Mouse (Mus musculus): ENCODE measurements around the gene Gm10770.
"Not testable (repeated sequence)": the region's sequence is repeated elsewhere in the genome, so short reads cannot be mapped to it uniquely, and the experiment has no call there.

Gm10770 gene

GRCm38 (mm10) chr2:150179579-150179978 is at the start of gene Gm10770:
Gm10770 (minus strand) TSS chr2:150179679.
- not testable (repeated sequence) for DNase-seq (ENCODE audit: extremely low spot score)

- DNase-seq (ENCODE audit: extremely low spot score), result not testable (repeated sequence)
Measured at GRCm38 (mm10) chr2:150223263-150223662, 43.8 kb upstream of the Gm10770 start.

DNA sequence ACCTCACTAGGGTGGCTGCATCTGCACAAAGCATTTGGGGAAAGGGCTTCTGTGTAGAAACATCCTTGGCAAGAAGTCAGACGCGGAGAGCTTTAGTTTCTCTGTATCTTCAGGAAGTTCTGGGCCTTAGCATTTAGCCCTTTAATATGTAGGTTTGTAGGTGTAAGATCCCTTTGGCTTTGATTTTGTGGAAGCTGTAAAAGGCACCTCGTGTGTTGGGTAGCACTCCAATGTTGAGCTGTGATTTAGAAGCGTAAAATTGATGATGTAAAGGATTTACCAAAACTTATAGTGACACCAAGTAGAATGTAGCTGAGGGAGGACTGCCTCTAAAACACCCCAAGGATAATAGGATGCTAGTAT is 38.9 kb upstream of the Gm10770 start:
- not testable (repeated sequence) for DNase-seq (ENCODE audit: extremely low spot score)

DNA sequence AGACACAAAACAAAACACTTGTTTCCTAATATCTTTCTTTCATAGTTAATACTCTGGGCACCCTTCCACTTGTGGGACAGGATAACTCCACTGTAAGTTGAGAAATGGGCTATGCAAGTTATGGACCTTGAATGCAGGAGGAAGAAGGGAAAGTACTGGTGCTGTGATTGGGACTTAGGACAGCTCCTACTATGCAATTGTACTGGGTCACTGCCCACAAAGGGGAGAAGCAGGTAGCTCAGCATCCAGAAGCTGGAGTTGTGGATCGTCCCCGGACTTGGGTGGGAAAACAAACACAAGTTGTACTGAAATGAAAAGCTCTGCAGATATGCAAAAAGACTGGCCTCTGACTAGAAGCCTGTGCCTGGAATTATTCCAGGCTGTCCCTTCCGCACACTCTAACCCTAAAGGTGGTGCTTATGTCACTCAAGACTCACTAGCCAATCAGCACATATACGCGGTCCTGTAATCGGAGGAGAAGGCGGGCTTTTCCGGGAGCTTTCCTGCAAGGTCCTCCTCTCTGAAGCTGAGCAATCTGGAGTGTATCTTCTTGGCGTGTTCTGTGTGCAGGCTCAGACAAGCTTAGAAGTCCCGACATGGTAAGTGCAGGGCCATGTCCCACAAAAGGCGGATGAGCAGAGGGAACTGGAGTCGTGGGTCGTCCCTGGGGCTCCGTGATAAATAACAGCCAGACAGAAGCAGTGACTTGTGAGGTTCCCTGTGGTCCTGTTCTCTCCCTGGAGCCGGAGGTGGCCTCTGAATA is 38.3 kb upstream of the Gm10770 start, which contains the start of gene Zfp937:
Zfp937 (plus strand) TSS at position 474 of the 763 bp plus-strand sequence.
- peak; percentile 58 for DNase-seq (ENCODE audit: extremely low spot score)

DNA sequence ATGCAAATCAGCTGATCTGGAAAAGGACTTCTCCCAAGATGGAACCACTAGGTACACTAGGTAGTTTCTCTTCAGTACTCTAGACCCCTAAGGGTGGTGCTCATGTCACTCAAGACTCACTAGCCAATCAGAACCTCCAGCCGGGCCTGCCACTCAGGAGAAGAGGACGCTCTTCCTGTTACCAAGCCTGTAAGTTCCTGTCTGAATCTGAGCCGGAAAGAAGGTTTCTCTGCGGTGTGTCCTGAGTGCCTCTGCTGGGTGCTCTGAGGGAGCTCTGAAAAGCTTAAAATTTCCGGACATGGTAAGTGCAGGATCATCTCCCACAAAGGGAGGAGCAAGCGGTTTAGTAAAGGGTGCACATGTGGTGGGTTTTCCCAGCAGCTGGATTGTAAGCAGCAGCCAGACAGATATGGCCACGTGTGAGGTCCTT is 2.1 kb upstream of the Gm10770 start, which contains the start of gene Gm14139:
Gm14139 (plus strand) TSS at position 186 of the 430 bp plus-strand sequence.
- not testable (repeated sequence) for DNase-seq (ENCODE audit: extremely low spot score)

GRCm38 (mm10) chr2:150181046-150181445 is 1.6 kb upstream of the Gm10770 start:
- DNase-seq (ENCODE audit: extremely low spot score), result not testable (repeated sequence)

- DNase-seq (ENCODE audit: extremely low spot score), result no peak
Measured at GRCm38 (mm10) chr2:150173833-150174232, 5.6 kb downstream of the Gm10770 start.

GRCm38 (mm10) chr2:150166703-150167102 is 12.8 kb downstream of the Gm10770 start:
- no peak for DNase-seq (ENCODE audit: extremely low spot score)

- peak; percentile 75 for DNase-seq (ENCODE audit: extremely low spot score)
Measured at GRCm38 (mm10) chr2:150136435-150136897, 43.0 kb downstream of the Gm10770 start, which contains the start of gene Zfp120. Zfp120 (minus strand) TSS chr2:150136708.

DNA sequence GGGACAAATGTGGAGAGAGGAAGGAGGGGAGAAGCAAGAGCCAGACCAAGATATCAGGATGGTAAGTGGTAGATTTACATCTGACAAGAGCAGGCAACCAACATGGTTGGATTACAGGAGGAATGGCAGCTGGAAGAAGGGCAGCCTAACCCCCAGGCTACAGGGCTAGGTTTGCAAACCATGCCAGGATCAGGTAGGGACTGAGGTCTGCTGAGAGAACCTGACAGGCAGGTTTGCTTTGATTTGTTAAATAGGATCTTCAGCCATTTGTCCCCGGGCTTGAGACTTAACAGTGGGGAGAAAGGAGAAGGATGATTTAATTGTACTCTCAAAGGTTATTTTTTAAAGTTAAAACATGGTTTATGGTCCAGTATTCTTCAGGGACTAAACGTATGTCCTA is 46.7 kb downstream of the Gm10770 start:
- DNase-seq (ENCODE audit: extremely low spot score), result no peak

- DNase-seq (ENCODE audit: extremely low spot score), result not testable (repeated sequence)
Measured at GRCm38 (mm10) chr2:150132002-150132401, 47.5 kb downstream of the Gm10770 start.

All from embryo, embryonic 9.5 days (tissue).